Mouse (Mus musculus) left cerebral cortex, postnatal 4 days (tissue): Measurements from ENCODE around the gene Gpr33. TPM values are rescaled to one million over a fixed set of nuclear protein-coding genes. Genes with fewer than 3 reads are reported as not detected.

Experiments used
- DNase-seq: peaks from one replicate; pipeline ENCODE4 v3.0.0-alpha.2; 2022
- intact Hi-C: fragments of 180-260 bp; cut with DNase I; formaldehyde crosslinking; loops from one replicate; pipeline ENCODE4 v1.15.1; 2025
- total RNA-seq, 2 experiments: library from RNA; stranded (reverse); gene quantifications; 2 replicates each; pipeline ENCODE4 v1.2.3; 2021

Gpr33 gene
- not detected for total RNA-seq

DNA sequence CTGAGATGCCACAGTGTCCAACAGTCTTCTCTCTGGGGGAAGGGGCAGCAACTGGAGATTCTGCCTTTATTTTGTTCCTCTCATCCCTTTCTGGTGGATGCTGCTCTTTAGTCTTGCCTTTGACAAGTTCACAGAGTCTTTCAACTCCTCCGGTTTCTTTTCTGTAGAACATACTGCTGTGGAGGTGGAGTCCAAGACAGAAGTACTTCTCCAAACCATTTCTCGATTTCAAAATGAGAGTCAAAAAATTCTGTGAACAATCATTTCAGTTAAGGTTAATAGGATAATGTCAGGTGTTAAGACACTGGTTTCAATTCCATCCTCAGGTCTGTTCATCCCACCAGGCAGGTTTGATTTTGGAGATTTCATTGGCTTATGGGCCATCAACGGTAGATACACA, at the start of gene Gpr33:
TSS of gene Gpr33 (minus strand) at position 101 of the 400 bp plus-strand sequence.
- no peak for DNase-seq
- intact Hi-C loops, result no loop called here

DNA sequence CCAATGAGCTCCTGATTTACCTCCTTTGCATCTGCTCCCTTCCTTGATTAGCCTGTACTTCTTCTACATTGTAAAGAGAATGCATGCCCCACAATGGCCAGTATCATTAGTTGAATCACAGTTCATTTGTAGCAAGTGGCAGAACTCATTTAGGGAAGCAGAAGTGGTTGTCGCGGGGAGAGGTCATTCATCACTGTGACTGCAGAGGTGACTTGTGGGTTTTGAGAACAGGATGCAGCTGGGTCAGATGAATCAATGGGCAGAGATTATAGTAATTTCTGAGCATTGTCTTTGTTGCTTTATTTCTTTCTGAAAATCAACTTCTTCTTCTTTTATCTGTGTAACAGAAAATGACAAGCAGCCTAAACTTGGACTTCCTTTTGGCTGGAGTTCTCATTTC, 21.5 kb upstream of the Gpr33 start:
- intact Hi-C loops, result no loop called here
- DNase-seq, result no peak

DNA sequence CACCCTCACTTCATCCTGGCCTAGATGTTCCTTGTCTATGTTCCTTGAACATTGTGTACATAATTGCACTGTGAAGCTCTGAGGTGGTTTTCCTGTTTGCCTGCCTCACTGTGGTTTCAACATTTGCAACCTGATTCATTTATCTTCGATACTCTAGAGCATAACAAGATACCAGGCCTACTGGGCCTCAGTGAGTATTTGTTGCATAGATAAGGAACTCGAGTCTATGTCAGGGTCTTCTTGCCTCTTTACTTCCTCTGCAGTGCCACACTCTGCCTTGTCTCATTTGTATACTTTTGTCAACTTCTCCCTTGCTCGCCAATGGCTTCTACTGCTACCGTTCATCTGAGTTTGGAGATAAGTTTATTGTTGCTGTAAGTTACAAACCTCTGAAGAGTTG, 18.5 kb upstream of the Gpr33 start:
- DNase-seq, result no peak
- intact Hi-C loops, result no loop called here

DNA sequence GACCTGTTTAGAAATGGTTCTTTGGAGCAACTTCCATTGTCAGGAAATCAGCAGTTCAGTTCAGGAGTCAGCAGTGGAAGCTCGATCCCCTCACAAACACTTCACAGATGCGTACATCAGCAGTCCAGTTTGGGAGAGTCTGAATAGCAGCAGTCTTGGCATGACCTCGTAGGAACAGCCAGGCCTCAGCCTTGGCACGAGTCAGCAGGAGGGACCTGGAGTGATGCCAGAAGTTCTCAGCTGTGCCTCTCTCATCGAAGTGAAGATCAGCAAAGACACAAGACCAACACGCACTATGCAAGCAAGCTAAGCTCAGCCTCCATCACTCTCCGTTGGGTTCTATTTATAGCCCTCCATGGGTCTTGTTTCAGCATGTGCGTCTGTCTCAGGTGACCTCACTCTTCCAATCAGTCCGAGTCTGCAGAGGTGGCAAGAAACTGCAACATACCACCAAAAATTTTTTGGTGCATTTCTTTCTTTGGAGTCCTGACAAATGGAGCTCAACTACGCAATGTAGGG, 15.0 kb upstream of the Gpr33 start:
- intact Hi-C loops, result no loop called here

DNA sequence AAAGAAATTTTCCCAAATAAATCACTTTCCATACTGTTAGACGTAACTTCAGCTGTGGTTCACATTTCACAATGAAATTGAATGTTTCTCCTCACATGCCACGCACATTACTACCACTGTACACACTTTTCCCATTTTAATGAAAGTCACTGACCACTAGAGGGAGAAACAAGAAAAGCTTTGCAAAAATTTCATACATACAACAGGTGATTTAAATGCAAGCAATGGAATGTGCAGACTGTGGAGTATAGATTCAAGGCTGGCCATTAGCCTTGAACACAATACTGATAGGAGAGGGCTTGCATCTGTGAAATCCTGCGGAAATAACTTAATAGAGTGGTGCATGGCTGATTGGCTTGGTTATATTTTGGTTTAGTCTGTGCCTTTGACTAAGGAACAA, 10.5 kb upstream of the Gpr33 start:
- no peak for DNase-seq
- intact Hi-C loops, result loop anchor here (5.0 kb wide), 1 partner anchor 599 kb away; no protein-coding TSS in a partner anchor

More for the DNA sequence above, 15.0 kb upstream of the Gpr33 start:
- DNase-seq, result peak; percentile 81

DNA sequence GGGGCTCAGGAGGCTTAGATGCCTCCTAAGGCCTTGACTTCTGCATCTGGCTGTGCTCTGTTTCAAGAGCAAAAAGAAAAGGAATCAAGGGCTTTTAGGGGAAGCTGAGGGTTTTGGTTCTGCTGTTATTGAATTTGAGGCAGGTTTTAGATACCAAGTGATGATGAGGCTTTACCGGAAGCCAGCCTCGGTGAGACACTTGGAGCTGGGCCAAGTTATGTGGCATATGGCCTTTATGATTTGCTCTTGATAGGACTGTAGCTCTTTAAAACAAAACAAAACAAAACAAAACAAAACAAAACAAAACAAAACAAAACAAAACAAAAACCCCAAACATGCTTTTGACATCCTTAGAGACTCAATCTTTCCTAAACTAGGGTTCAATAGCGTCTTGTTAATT, 7.1 kb upstream of the Gpr33 start:
- intact Hi-C loops, result loop anchor here (5.0 kb wide), 1 partner anchor 602 kb away; no protein-coding TSS in a partner anchor
- DNase-seq, result no peak

DNA sequence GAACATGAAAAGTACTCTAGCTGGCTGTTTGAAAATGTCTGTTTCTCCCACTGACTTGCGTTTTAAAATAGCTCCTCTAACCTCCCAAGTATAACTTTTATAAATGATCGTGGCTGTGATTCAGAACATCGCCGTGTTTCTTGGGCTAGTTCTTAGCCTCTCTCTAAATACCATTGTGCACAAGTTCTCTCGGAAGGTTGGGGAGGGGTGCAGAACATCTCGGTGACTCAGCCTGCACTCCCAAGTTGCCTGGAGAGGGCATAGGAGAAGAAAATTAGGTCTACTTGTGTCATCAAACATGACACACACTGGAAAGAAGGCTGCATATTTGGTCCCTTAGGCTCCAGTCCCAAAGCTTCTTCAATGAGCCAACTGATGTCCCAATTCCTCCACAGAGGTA, 4.4 kb upstream of the Gpr33 start:
- intact Hi-C loops, result no loop called here
- no peak for DNase-seq

DNA sequence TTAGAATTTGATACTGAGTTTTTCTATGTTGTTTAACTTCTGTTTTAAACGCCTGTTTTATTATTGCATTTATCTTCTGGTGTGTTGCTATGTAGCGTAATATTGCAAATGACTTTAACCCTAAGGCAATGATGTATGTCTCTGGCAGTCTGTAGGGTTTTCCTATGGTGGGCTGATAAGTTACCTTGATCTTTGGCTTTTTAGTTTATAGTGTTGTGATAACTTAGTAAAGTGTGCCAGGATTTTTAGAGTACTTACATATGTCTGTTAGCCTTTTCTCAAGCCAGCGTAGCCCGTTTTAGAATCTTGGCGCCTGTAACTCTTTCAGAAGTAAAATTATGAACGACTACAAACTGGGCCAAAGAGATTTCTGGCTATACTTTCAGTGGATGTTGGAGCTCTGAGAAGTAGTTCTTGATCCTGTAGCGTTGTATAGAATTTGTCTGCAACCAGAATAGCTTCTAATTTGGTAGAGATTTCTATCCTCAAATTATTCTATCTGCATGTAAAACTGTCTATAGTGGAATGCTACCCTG, 13.3 kb downstream of the Gpr33 start:
- intact Hi-C loops, result loop anchor here (5.0 to 10.0 kb wide), 2 partner anchors 588 to 620 kb away; no protein-coding TSS in a partner anchor
- DNase-seq, result no peak

DNA sequence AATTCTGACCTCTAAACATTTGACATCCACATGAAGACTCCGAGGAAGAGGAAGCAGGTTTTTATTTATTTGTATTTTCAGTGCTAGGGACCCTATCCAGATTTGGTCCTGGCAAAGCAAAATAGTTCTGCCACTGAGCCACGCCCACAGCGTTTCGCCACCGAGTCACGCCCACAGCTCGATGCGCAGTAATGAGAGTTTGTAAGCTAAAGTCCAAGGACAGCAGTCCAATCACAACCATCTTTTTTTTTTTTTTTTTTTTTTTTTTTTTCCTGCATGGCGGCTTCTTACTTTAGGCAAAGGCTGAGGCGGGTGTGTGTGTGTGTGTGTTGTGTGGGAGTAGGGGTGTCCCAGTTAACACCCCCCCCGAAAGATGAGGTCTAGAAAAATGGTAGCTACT, 13.8 kb downstream of the Gpr33 start:
- DNase-seq, result no peak
- intact Hi-C loops, result loop anchor here (5.0 to 10.0 kb wide), 2 partner anchors 588 to 621 kb away; no protein-coding TSS in a partner anchor

DNA sequence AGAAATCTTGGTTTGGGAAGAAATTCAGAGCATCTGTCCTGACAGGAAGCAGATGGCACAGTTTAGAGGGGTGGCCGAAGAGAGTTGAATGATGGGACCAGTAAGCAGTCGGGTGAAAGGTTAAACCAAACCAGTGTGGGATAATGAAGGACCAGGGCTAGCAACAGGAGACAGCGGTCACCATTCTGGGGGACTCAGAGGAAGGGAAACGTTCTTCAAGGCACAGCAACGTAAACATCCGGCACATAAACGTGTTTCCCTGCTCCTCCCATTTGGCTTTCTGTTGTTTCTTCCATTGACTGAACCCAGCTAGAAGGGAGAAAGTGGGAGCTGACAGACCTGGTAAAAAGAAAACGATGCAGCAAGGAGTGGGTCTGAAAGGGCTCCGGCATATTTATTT, 14.6 kb downstream of the Gpr33 start:
- intact Hi-C loops, result loop anchor here (5.0 to 10.0 kb wide), 2 partner anchors 589 to 622 kb away; no protein-coding TSS in a partner anchor
- DNase-seq, result no peak

DNA sequence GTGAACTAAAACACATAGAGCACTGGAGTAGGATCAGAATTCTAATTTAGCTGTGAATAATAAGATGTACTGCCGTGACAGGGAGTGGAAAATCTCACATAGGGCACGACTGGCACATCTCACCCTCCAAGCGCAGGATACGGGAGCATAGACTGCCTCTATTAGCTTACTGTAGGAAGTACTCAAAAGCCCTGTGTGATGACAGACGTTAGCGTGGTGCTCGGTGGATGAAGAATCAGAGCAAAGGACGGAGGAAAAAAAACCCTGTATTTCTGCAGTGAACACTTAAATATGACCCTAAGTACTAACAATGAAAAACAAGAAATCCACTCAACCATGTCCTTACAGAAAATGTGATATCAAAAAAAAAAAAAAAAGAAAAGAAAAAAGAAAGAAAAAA, 15.7 kb downstream of the Gpr33 start:
- DNase-seq, result no peak
- intact Hi-C loops, result loop anchor here (5.0 to 10.0 kb wide), 2 partner anchors 590 to 623 kb away; no protein-coding TSS in a partner anchor

DNA sequence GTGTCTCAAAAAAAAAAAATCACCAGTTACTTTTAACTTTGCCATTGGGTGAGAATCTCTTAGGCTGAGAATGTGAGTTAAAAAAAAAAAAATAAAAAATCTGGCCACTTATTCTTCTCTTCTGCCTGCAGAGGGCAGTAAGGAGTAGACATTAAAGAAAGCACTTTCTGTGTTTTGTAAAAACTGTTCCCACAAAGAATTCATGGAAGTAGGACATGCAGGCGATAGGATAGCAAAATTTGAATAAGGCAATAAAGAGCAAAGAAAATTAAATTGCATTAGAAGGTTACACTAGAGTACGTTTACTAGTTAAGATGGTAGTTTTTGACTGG, 17.3 kb downstream of the Gpr33 start:
- DNase-seq, result no peak
- intact Hi-C loops, result loop anchor here (5.0 to 10.0 kb wide), 2 partner anchors 592 to 624 kb away; no protein-coding TSS in a partner anchor

DNA sequence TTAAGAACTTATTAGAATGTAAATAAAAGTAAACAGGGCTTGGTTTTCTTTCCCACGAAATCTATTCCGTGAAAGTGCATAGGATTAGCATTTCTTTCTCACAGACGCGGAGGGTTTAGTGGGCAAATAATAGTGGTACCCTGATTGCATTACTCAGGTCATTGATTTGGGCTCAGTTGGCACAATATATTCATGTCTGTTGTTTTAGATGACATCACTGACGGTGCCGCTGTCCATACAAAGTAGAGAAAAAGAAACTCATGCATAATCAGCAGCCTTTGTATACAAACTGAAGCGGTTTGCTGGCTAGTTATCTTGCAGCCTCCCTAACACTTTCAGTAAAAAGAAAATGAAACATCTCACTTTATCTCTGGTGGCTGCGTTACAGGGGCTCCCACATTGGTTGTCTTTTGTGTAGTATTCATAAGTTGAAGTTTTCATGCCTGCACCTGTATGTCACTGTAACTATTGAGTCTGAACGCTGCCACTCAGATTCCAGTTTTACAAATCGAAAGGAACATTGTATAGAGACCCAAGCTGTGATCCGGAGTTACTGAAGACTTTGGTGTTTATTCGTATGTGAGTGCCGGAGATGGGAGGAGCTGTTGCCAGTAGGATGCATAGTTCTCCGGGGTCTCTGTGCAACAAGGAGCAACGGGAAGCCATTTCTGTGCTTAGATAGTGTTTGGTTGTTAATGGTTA, 17.8 kb downstream of the Gpr33 start:
- intact Hi-C loops, result loop anchor here (5.0 to 10.0 kb wide), 2 partner anchors 592 to 625 kb away; no protein-coding TSS in a partner anchor
- DNase-seq, result no peak

DNA sequence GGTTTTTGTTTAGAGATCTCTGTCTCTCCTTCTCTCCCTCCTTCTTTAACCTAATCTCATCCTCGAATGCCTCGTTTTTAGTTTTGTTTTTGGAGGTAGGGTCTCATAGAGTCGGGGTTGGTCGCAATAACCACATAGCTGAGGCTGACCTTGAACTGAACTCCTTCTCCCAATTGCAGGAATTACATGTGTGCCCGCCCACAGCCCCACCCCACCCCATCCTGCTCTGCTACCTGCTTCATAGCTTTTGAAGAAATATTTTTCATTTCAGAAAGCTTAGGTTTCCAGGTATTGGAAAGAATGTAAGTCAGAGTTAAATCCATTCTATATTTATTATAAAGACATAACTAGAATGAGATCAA, 21.2 kb downstream of the Gpr33 start:
- no peak for DNase-seq
- intact Hi-C loops, result no loop called here

DNA sequence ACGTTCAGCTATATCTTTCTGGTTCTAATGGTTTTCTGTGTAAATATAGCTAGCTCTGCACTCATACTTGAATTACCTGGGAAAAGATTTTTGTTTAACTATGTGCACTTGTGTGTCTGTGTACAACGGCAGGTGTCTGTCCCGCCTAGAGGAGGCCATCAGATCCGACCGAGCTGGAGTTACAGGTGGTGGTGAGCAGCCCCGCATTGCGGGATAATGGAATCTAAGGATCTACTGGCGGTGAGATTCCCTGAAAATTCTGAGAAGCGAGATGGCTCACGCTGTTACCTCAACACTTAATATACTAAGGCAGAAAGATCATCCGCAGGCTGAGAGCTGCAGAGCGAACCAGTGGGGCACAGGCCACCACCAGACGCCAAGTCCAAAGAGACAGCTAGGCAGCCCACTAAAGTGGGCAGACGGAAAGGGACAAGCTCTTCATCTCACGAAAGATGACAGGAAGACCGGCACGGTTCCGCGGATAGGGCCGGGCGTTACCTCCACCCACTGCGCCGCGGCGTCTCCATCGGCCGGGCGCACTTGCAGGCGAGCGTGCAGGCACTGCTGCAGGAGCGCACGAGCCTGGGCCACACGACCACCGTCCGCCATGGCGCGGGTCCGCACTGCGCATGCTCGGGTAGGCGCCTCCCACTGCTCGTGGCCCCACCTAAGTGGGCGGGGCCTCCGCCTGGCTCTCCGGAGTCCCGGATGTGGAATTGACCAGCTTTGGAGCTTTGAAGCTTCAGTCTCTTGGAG, 21.8 kb downstream of the Gpr33 start, which contains the start of gene Dtd2:
TSS of gene Dtd2 (minus strand) at position 625 of the 756 bp plus-strand sequence.
- peak; percentile 97 for DNase-seq
- intact Hi-C loops, result no loop called here

DNA sequence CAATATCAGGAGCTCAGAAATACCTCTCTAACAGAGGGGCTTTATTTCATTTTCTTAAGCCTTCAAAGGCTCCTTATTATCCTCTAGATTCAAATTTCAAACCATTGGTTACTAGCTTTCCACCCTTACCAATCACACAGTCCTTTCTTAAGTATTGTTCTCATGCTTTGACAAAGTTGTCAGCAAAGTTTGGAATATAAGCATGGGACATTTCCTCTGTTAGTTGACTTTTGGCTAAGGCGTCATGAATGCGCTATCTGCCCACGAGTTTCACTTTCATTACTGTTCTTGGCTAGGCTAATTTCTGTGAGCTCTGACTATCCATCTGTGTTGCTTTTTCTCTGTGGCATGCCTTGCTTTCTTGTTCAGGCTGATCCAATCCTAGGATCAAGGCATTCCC, 25.1 kb downstream of the Gpr33 start:
- no peak for DNase-seq
- intact Hi-C loops, result loop anchor here (5.0 kb wide), 2 partner anchors 50 to 175 kb away; partner anchors contain the start of gene Hectd1

DNA sequence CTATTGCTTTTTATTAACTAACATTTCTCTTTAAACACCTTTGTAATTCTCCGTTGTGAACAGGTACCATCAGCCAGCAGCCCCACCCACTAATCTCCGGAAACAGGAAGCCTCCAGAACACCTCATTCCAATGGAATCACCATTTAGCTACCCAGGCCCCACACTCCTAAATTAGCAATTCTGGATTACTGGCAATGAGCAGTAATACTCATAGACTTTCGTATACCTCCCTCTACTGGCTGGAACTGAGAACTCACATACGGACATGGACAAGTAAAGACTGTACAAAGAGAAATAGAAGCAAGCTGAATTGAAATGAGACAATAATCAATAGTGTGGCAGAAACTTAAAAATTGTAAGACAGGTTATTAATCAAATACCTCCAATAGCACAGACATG, 26.3 kb downstream of the Gpr33 start:
- intact Hi-C loops, result loop anchor here (5.0 kb wide), 2 partner anchors 49 to 174 kb away; partner anchors contain the start of gene Hectd1
- peak; percentile 42 for DNase-seq

DNA sequence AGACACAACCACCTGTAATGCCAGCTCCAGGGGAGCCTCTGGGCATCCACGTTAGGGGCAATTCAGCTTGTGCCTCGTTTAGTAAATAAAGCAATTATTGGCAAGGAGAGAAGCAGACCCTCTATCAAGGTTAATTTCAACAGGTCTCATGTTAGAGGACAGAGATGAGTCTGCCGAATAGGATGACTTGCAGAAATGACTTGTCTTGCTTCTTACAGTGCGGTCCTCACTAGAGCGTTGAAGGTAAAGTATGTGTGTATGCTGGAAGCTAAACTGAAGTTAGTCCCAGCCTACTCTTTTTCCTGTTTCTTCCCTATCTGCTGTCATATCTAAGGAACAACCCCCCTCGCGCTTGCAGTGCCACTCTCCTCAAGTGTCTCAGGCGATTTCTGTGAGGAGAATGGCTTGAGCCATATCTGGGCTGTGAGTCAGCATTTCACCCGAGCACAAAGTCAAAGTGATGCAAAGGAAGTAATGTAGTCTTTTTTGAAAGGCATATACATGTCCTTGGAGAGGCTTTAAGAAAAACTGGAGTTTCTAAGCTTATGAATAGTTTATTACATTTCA, 29.4 kb downstream of the Gpr33 start:
- intact Hi-C loops, result no loop called here
- no peak for DNase-seq

DNA sequence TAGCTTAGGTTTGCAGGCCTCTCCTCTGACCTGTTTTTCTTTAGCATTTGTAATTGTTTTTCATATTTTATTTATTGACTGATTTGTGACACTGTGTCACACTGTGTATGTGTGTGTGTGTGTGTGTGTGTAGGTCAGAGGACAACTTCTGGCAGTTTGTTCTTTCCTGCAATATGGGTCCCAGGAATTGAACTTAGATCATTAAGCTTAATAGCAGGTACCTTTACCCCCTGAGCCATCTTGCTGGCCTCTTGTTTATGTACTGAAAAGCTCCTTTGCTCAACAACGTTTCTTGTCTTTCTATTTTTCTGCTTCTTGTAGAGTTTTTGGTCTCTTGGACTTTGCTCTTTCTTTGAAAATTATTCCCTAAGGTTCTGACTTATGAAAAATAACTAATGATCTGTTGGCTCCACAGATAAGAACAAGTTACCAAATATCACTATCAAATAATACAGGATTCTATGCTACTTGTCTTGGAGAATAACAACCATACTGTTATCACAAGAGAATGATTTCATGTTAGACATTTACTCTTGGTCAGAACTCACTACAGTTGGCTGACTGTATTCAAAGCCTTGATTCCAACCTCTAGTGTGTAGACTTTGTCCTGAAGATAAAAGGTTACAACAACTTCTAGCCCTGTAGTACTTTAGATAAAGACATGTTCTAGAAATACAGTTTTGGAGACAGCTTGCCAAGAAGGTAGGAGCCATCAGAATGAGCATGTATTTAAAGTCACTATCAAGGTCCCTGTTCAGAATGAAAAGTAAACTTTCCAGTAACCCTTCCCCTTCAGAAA, 31.9 kb downstream of the Gpr33 start:
- intact Hi-C loops, result no loop called here

DNA sequence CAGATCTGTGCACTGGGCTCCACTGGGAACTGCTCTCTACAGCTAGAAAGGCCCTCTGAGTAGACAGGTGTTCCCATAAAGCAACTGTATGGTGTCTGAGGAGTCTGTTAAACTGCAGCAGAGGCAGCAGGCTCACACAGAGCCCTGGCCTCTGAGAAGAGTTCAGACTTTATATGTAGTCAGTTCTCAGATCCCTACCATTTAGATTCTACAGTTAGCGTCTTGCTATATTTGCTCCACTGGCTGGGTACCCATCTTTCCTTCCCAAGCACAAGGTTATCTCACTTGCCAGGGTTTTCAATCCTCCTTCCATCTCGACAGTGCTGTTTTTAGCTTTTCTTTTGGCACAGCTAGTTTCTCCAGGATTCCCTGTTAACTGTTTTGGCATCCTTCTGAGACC, 37.2 kb downstream of the Gpr33 start:
- intact Hi-C loops, result no loop called here
- DNase-seq, result no peak

More for the DNA sequence above, 31.9 kb downstream of the Gpr33 start:
- DNase-seq, result no peak
